13 mouse cellular contexts compared by ENCODE assay signal in the genomic region with DNA sequence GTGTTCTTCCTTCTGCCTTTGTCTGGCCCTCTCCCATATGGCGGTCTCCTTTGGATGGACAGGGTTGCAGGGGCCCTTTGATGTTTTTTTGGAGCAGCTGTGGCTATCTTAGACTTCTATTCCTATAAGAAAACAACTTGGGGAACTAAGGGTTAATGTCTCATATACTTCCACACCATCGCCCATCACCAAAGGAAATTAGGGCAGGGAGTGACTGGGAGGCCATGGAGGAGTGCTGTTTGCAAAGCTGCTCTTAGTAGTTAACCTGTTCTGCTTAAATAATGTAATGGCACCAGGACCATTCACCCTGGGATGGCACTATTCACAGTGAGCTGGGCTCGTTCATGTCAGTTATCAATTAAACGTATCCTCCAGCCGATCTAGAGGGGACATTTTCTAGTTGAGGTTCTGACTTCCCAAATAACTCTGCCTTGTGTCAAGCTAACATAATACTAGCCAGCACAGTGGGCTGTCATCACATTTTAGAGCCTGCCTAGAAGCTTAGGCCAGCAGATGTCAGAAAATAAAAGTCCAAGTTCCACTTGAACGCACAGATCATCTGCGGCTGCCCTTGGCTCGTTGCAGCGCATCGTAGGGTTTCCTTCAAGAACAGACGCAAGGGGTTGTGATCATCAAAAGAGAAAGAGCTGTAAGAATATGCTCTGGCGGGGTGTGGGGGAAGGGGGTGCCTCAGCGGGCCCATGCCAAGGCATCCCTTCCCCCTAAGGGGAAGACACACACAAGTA. TPM values are rescaled to one million over a fixed set of nuclear protein-coding genes. Genes with fewer than 3 reads are reported as not detected.
DNase-seq lines count a peak whose midpoint lies in the region; ATAC-seq and TF ChIP-seq lines count a peak whose summit lies in the region.
"Had no signal": no experiment of that assay in that cellular context is flagged by ENCODE, and none has a peak within 500 bp of the region (broad histone marks: within the 10 kb centered on the region; RNA-seq: fewer than 3 reads in every experiment).

No protein-coding gene starts in this region.

- no peaks in the 10 kb centered on the region for H3K27me3 ChIP-seq in kidney, adult 2 months (replicated peaks; ENCODE audit: control insufficient read depth, insufficient read depth, low read length)
- 0 out of 2 replicates have a peak, but pooled peaks cover 4% of the 10 kb centered on the region for H3K27me3 ChIP-seq in midbrain, embryonic 10.5 days (ENCODE audit: low read depth, poor library complexity, severe bottlenecking)
- H3K27me3 ChIP-seq in midbrain, embryonic 16.5 days (ENCODE audit: control insufficient read depth, insufficient read depth, low read depth, low read length), result no peaks in the 10 kb centered on the region
- H3K27me3 ChIP-seq: heart, embryonic 12.5 days had no signal

- no peaks in the 10 kb centered on the region for H3K9me3 ChIP-seq in midbrain, embryonic 10.5 days (replicated peaks)
- H3K9me3 ChIP-seq in midbrain, embryonic 16.5 days (replicated peaks; ENCODE audit: control insufficient read depth, low read length, poor library complexity, severe bottlenecking), result no peaks in the 10 kb centered on the region
- H3K9me3 ChIP-seq: heart, embryonic 12.5 days had no signal

- no peak overlapping the region for H3K4me2 ChIP-seq in midbrain, embryonic 16.5 days (ENCODE audit: low read length)
- H3K4me2 ChIP-seq: heart, embryonic 12.5 days had no signal

- TF ChIP-seq CTCF in kidney, adult 2 months (conservative IDR thresholded peaks at IDR 0.05; ENCODE audit: insufficient read depth, insufficient read length, low read depth, low read length), result no peak

- no peak overlapping the region for H3K9ac ChIP-seq in midbrain, embryonic 16.5 days (ENCODE audit: low read depth, low read length)
- H3K9ac ChIP-seq: heart, embryonic 12.5 days had no signal

- H3K27ac ChIP-seq in kidney, adult 2 months (ENCODE audit: insufficient read depth, low read depth, low read length), result 0 out of 2 replicates have a peak overlapping the region, but pooled peaks have one; percentile 37
- peak overlapping the region; percentile 61 for H3K27ac ChIP-seq in midbrain, embryonic 10.5 days (replicated peaks)
- H3K27ac ChIP-seq in midbrain, embryonic 16.5 days (ENCODE audit: low read length), result no peak overlapping the region

- WGBS in kidney, adult 2 months, result 43% methylated on average over 13 of the region's 13 CpGs
- WGBS in midbrain, embryonic 10.5 days, result 63% methylated on average over 13 of the region's 13 CpGs
- 32% methylated on average over 13 of the region's 13 CpGs for WGBS in midbrain, embryonic 16.5 days

- no peak for TF ChIP-seq POLR2A in kidney, adult 2 months (IDR thresholded peaks at IDR 0.05; ENCODE audit: low read depth, low read length)

- no peaks in the 10 kb centered on the region for H3K4me1 ChIP-seq in kidney, adult 2 months (ENCODE audit: control insufficient read depth, insufficient read depth, low read length)
- peaks cover 22% of the 10 kb centered on the region for H3K4me1 ChIP-seq in midbrain, embryonic 10.5 days
- peaks cover 6% of the 10 kb centered on the region; the same call in 1 of the 2 replicates for H3K4me1 ChIP-seq in midbrain, embryonic 16.5 days (ENCODE audit: control insufficient read depth, insufficient read depth, low read length)

- H3K36me3 ChIP-seq in kidney, adult 2 months (ENCODE audit: control insufficient read depth, insufficient read depth, low read length), result no peaks in the 10 kb centered on the region
- H3K36me3 ChIP-seq in midbrain, embryonic 10.5 days, result no peaks in the 10 kb centered on the region
- H3K36me3 ChIP-seq in midbrain, embryonic 16.5 days (ENCODE audit: control insufficient read depth, insufficient read depth, low read length), result no peaks in the 10 kb centered on the region
- H3K36me3 ChIP-seq: heart, embryonic 12.5 days had no signal

- DNase-seq in embryo, embryonic 10 days (ENCODE audit: low spot score), result peak; percentile 31
- DNase-seq in embryo, embryonic 9.5 days (ENCODE audit: extremely low spot score), result no peak
- DNase-seq in kidney, adult 2 months, result peak; percentile 14
- no peak for DNase-seq in kidney, postnatal 14 days
- no peak for DNase-seq in midbrain, embryonic 10.5 days (ENCODE audit: low spot score)
- no peak for DNase-seq in testis, postnatal 10 days (ENCODE audit: low spot score)
- DNase-seq: cerebellum, postnatal 25 days; spleen, adult 18-20 months; thymus, adult 18-20 months had no signal

- ATAC-seq in midbrain, embryonic 16.5 days, result no peak
- no peak for ATAC-seq in activated CD4-positive, CD25-positive, alpha-beta regulatory T cell, adult 4 months

- no peak overlapping the region for H3K4me3 ChIP-seq in kidney, adult 2 months (ENCODE audit: insufficient read depth, low read depth, low read length)
- no peak overlapping the region for H3K4me3 ChIP-seq in midbrain, embryonic 10.5 days
- H3K4me3 ChIP-seq in midbrain, embryonic 16.5 days (ENCODE audit: low read depth, low read length), result no peak overlapping the region
- H3K4me3 ChIP-seq: heart, embryonic 12.5 days had no signal

RNA-seq across cellular contexts. Expression of a gene that starts 23.4 kb away (rescaled TPM):
- 0.12 and 0.17 TPM in 2 replicates for polyA plus RNA-seq in kidney, adult 2 months (2012; rRNA removed)
- 0.16 TPM in 1 of 2 replicates, not detected in the other for polyA plus RNA-seq in midbrain, embryonic 10.5 days (2016; fragmentation: Nextera tagmentation; extraction: Ambion mirVana)
- polyA plus RNA-seq in midbrain, embryonic 16.5 days (2015; fragmentation: Nextera tagmentation; extraction: Ambion mirVana), result 0.09 and 0.29 TPM in 2 replicates
- polyA plus RNA-seq in activated CD4-positive, CD25-positive, alpha-beta regulatory T cell, adult 4 months (2017; shearing (Covaris generic)), result 1 to 10 TPM in 1 of 2 experiments, not detected in 1; 2.2 TPM
- polyA plus RNA-seq: heart, embryonic 12.5 days; limb, embryonic 11.5 days had no signal

Comparison
In these comparisons a context has a peak if more than half of its experiments do, and no peak if none do; other contexts are left out.
1. DNase-seq: peak in embryo, embryonic 10 days (single experiment) and kidney, adult 2 months (single experiment); none in embryo, embryonic 9.5 days (single experiment), kidney, postnatal 14 days (single experiment), midbrain, embryonic 10.5 days (single experiment) and testis, postnatal 10 days (single experiment).